9 mouse cellular contexts compared by ENCODE assay signal in genomic region chr9:120709146-120709655, GRCm38 (mm10).
DNase-seq lines count a peak whose midpoint lies in the region; ATAC-seq and TF ChIP-seq lines count a peak whose summit lies in the region.
"Had no signal": no experiment of that assay in that cellular context is flagged by ENCODE, and none has a peak within 500 bp of the region (broad histone marks: within the 10 kb centered on the region; RNA-seq: fewer than 3 reads in every experiment).

No protein-coding gene starts in this region.

- ATAC-seq in lung, embryonic 15.5 days (ENCODE audit: borderline replicate concordance, extremely low read depth, low FRiP score, low TSS enrichment), result no peak
- ATAC-seq in lung, postnatal 0 days, result no peak
- no peak for ATAC-seq in embryonic facial prominence, embryonic 12.5 days (ENCODE audit: insufficient number of reproducible peaks, insufficient read depth, low FRiP score, low TSS enrichment)
- no peak for ATAC-seq in intestine, embryonic 15.5 days
- no peak for ATAC-seq in stomach, embryonic 16.5 days (ENCODE audit: insufficient read depth, low FRiP score)
- ATAC-seq in megakaryocyte, adult 5-6 weeks (ENCODE audit: poor library complexity, severe bottlenecking), result no peak; the same call in 1 of the 2 replicates

- peaks cover 15% of the 10 kb centered on the region; the same call in 1 of the 2 replicates for H3K4me1 ChIP-seq in lung, embryonic 15.5 days
- no peaks in the 10 kb centered on the region; the same call in 1 of the 2 replicates for H3K4me1 ChIP-seq in lung, postnatal 0 days (ENCODE audit: insufficient read depth, low read depth, low read length)
- H3K4me1 ChIP-seq in embryonic facial prominence, embryonic 12.5 days, result peaks cover 16% of the 10 kb centered on the region
- H3K4me1 ChIP-seq in intestine, embryonic 15.5 days (replicated peaks), result peaks cover 3% of the 10 kb centered on the region; the same call in 1 of the 2 replicates
- peaks cover 7% of the 10 kb centered on the region for H3K4me1 ChIP-seq in stomach, embryonic 16.5 days (ENCODE audit: control insufficient read depth, insufficient read depth, low read length)

- H3K27me3 ChIP-seq in lung, embryonic 15.5 days, result no peaks in the 10 kb centered on the region; the same call in 1 of the 2 replicates
- H3K27me3 ChIP-seq in lung, postnatal 0 days (replicated peaks; ENCODE audit: insufficient read depth, low read length), result no peaks in the 10 kb centered on the region
- H3K27me3 ChIP-seq in embryonic facial prominence, embryonic 12.5 days, result no peaks in the 10 kb centered on the region
- no peaks in the 10 kb centered on the region for H3K27me3 ChIP-seq in intestine, embryonic 15.5 days (replicated peaks)
- no peaks in the 10 kb centered on the region for H3K27me3 ChIP-seq in stomach, embryonic 16.5 days (ENCODE audit: control insufficient read depth, insufficient read depth, low read length)

- H3K36me3 ChIP-seq in lung, embryonic 15.5 days, result no peaks in the 10 kb centered on the region
- no peaks in the 10 kb centered on the region for H3K36me3 ChIP-seq in lung, postnatal 0 days (ENCODE audit: insufficient read depth, low read length)
- no peaks in the 10 kb centered on the region for H3K36me3 ChIP-seq in embryonic facial prominence, embryonic 12.5 days
- H3K36me3 ChIP-seq in intestine, embryonic 15.5 days, result no peaks in the 10 kb centered on the region
- H3K36me3 ChIP-seq in stomach, embryonic 16.5 days (ENCODE audit: control insufficient read depth, insufficient read depth, low read length), result no peaks in the 10 kb centered on the region

- 70% methylated on average over 10 of the region's 10 CpGs for WGBS in lung, embryonic 15.5 days
- 62% methylated on average over 10 of the region's 10 CpGs for WGBS in lung, postnatal 0 days
- WGBS in embryonic facial prominence, embryonic 12.5 days, result 67% methylated on average over 10 of the region's 10 CpGs
- WGBS in intestine, embryonic 15.5 days, result 58% methylated on average over 10 of the region's 10 CpGs
- WGBS in stomach, embryonic 16.5 days, result 52% methylated on average over 10 of the region's 10 CpGs

- no peaks in the 10 kb centered on the region for H3K9me3 ChIP-seq in lung, embryonic 15.5 days
- no peaks in the 10 kb centered on the region for H3K9me3 ChIP-seq in lung, postnatal 0 days (ENCODE audit: low read length)
- 0 out of 2 replicates have a peak, but pooled peaks cover 3% of the 10 kb centered on the region for H3K9me3 ChIP-seq in embryonic facial prominence, embryonic 12.5 days
- 0 out of 2 replicates have a peak, but pooled peaks cover 4% of the 10 kb centered on the region for H3K9me3 ChIP-seq in intestine, embryonic 15.5 days
- H3K9me3 ChIP-seq in stomach, embryonic 16.5 days (replicated peaks; ENCODE audit: control insufficient read depth, low read length), result no peaks in the 10 kb centered on the region; the same call in 1 of the 2 replicates

- H3K27ac ChIP-seq in lung, embryonic 15.5 days, result no peak overlapping the region
- no peak overlapping the region for H3K27ac ChIP-seq in lung, postnatal 0 days (ENCODE audit: low read length)
- 0 out of 2 replicates have a peak overlapping the region, but pooled peaks have one; percentile 43 for H3K27ac ChIP-seq in embryonic facial prominence, embryonic 12.5 days
- no peak overlapping the region for H3K27ac ChIP-seq in intestine, embryonic 15.5 days
- H3K27ac ChIP-seq in stomach, embryonic 16.5 days (ENCODE audit: low read length), result no peak overlapping the region

- no peak for TF ChIP-seq CTCF in lung, postnatal 0 days (IDR thresholded peaks at IDR 0.05)

- peak overlapping the region; percentile 43 for H3K4me2 ChIP-seq in lung, embryonic 15.5 days
- no peak overlapping the region for H3K4me2 ChIP-seq in lung, postnatal 0 days (replicated peaks; ENCODE audit: low read depth, low read length)
- peak overlapping the region; percentile 35 for H3K4me2 ChIP-seq in embryonic facial prominence, embryonic 12.5 days (replicated peaks)
- peak overlapping the region; percentile 43; the same call in 1 of the 2 replicates for H3K4me2 ChIP-seq in intestine, embryonic 15.5 days (replicated peaks)
- H3K4me2 ChIP-seq in stomach, embryonic 16.5 days (ENCODE audit: low read depth, low read length), result peak overlapping the region; percentile 35; the same call in 1 of the 2 replicates

- DNase-seq in lung, postnatal 0 days (ENCODE audit: low spot score), result no peak
- no peak for DNase-seq in embryo, embryonic 11 days
- DNase-seq: cerebellum, adult 9-10 months; spleen, adult 18-20 months had no signal

- 0 out of 2 replicates have a peak overlapping the region, but pooled peaks have one; percentile 2 for H3K9ac ChIP-seq in lung, embryonic 15.5 days
- no peak overlapping the region for H3K9ac ChIP-seq in lung, postnatal 0 days (replicated peaks; ENCODE audit: low read depth)
- no peak overlapping the region for H3K9ac ChIP-seq in embryonic facial prominence, embryonic 12.5 days
- H3K9ac ChIP-seq in intestine, embryonic 15.5 days, result no peak overlapping the region
- no peak overlapping the region for H3K9ac ChIP-seq in stomach, embryonic 16.5 days (ENCODE audit: low read length)

- TF ChIP-seq EP300 in lung, postnatal 0 days (IDR thresholded peaks at IDR 0.05), result no peak

- no peak overlapping the region for H3K4me3 ChIP-seq in lung, embryonic 15.5 days
- H3K4me3 ChIP-seq in lung, postnatal 0 days (ENCODE audit: low read depth, low read length), result no peak overlapping the region
- no peak overlapping the region for H3K4me3 ChIP-seq in embryonic facial prominence, embryonic 12.5 days
- no peak overlapping the region for H3K4me3 ChIP-seq in intestine, embryonic 15.5 days (replicated peaks)
- H3K4me3 ChIP-seq in stomach, embryonic 16.5 days (replicated peaks; ENCODE audit: low read length), result no peak overlapping the region
